Mouse (Mus musculus) heart, adult 11 months (tissue): ENCODE results near the gene Gm28308.

Experiments used
- DNase-seq: peaks from one replicate; pipeline ENCODE4 v3.0.0; 2022

Gm28308 gene

DNA sequence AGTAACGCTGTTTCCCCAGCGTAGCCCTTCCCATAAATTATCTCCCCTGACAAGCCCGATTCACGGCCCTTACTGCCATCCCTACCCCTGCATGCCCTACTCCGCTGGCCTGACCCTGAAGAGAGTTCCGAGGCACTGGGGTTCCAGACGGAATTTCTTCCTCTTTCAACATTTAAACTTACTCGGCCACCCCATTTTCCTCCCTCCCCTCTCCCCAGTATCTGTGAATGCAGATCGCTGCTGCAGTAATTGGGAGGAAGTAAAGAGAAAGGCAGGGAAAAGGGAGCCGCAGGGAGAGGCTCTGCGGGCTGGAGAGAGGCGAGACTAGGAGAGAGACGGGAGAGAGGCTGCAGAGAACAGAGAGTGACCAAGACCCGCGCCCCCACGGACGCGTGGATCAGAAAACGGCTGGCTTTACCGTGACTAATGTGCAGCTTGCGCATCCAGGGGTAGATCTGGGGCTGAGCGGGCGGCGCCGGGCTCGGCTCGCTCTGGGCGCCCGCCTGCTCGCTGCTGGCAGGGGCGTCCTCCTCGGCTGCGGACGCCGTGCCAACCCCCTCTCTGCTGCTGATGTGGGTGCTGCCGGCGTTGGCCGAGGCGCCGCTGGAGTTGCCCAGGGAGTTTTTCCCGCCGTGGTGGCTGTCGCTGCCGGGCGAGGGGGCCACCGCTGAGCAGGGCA lies 9.6 kb downstream of the Gm28308 start:
- peak; percentile 91 for DNase-seq

DNA sequence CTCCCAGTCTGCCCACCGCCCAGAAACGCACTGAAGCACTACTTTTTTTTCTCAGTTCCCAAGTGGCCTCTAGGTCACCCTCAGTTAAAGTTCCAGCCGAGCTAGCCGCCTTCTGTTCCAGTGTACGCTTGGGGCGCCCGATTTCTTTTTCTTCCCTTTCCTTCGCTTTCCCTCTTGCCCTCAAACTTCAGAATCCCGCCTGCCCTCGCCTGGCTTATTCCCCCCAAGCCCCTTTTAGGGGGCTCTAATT lies 10.1 kb downstream of the Gm28308 start:
- DNase-seq: no peak

- DNase-seq: peak; percentile 83
Measured at GRCm38 (mm10) chr6:52202362-52203120, 10.6 kb downstream of the Gm28308 start.

GRCm38 (mm10) chr6:52201269-52201668 lies 11.9 kb downstream of the Gm28308 start:
- no peak for DNase-seq

DNA sequence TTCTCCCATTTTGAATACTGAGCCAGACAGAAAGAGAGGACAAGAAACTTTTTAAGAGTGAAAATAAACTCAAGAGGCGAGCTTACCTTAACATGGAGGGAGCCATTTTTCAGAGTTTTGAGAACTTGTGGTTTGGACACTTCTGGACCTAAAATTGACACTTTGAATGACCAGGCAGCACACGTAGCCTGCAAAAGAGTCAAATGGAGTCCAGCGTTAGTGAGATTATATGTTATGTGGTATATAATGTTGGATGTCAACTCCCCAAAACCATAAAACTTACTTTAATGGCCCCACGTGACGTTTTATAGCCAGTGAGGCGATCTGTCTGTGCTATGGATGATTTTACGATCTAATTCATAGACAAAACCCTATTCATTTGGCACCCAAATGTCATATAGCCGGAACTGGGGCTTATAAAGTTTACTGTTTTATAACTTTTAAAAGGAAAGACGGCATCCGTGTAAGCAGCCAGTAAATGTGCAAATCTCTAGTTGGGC lies 12.3 kb downstream of the Gm28308 start:
- DNase-seq: no peak

- peak; percentile 83 for DNase-seq
Measured at GRCm38 (mm10) chr6:52200073-52200750, 12.9 kb downstream of the Gm28308 start.

GRCm38 (mm10) chr6:52197271-52197670 lies 15.9 kb downstream of the Gm28308 start:
- peak; percentile 90 for DNase-seq

GRCm38 (mm10) chr6:52196811-52197210 lies 16.3 kb downstream of the Gm28308 start:
- no peak for DNase-seq

- DNase-seq: no peak
Measured at GRCm38 (mm10) chr6:52194690-52195089, 18.4 kb downstream of the Gm28308 start.

DNA sequence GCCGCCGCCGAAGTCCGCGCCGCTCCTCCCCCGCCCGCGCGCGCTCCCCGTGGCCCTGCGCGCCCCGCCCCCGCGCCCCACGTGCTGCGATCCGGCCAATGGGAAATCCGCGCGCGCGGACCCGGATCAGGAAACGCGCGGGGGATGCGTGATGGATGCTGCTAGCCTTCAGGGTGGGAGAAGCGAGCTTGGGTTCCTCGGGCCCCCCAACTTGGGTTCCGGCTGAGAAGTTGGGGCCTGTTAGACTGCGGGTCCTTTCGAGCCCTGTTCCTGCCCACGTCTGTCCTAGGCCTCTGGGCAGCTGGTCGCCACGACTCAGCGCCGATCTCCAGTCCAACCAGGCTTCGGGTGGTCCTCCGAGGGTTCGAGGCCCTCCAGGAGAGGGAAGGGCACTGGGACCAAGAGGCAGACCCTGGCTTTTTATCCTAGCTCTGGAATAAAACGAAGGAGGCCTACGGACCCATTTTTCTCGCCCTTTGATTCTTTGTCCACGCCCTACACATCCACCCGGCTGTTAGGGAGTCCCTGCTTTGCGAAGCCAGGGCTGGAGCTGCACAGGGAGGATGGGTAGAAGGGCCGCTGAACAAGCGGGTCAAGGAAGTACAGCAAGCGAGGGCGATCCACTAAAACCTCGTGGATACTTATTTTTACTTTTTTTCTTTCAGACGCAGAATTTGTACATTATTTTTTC lies 21.1 kb downstream of the Gm28308 start:
- peak; percentile 99 for DNase-seq

DNA sequence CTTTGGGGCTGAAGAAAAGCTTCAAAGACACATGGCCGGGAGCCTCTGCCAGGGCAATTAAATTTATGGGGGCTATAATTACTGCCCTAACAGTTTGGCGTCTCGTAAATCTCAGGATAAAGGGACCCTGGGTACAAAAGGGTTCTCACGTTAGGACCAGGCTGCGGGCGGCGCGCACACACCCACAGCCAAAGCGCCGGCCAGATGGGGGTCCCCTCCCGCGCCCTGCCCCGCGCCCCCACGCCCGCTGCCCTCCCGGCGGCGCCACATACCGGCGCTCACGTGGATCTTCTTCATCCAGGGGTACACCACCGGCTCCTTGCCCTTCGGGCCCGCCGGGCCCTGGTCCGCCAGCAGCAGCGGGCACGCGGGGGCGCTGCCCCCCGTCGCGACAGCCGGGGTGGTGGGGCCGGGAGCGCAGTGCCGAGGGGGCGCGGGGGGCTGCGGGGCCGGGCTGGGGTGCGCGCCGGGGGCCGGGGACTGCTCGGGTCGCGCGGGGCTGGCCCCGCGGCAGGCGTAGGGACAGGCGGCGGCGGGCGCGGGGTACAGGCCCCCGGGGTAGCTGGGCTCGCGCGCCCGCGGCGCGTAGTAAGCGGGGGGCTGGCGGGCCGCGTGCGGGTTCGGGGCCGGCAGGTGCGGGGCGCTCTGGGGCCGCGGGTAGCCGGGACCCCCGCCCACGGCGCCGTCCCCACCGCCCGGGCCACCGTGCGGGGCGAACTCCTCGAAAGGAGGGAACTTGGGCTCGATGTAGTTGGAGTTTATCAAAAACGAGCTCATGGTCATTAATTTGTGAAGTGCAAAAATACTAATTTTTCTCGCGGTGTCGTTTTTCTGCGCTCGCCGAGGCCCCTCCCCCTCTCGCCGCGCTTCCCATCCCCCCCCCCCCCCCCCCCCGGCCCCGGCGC lies 22.0 kb downstream of the Gm28308 start, which contains the start of gene Hoxa4:
Hoxa4 (minus strand) TSS at position 848 of the 905 bp plus-strand sequence.
- DNase-seq: peak; percentile 88

DNA sequence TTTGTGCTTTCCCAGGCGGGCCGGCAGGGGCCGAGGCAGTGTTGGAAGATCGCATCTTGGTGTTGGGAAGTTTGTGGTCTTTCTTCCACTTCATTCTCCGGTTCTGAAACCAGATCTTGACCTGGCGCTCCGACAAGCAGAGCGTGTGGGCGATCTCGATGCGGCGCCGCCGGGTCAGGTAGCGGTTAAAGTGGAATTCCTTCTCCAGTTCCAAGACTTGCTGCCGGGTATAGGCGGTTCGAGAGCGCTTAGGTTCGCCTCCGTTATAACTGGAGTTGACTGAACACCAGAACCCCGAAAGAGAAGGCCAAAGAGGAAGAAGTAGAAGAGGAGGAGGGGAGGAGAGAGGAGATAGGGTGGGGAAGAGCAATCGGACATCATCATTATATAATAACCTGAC lies 22.7 kb downstream of the Gm28308 start:
- peak; percentile 88 for DNase-seq

DNA sequence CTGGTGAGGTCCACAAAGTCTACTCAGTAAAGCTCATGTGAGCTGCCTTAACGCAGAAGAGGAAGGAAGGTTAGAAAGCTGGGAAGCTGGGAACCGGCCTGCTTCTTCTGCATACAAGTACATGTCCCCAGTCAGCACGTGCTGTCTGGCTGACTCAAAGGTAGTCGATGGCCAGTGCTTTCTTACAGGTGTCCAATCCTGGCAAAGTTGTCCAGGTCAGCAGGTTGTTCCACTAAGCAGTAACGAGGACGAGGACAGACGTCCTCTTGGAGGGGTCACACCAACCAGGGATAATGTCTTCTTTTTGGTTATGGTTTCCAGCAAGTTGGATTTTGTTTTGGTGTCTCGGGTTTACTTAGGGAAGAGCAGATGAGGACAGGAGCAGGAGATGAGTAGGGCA lies 23.2 kb downstream of the Gm28308 start:
- peak; percentile 77 for DNase-seq

DNA sequence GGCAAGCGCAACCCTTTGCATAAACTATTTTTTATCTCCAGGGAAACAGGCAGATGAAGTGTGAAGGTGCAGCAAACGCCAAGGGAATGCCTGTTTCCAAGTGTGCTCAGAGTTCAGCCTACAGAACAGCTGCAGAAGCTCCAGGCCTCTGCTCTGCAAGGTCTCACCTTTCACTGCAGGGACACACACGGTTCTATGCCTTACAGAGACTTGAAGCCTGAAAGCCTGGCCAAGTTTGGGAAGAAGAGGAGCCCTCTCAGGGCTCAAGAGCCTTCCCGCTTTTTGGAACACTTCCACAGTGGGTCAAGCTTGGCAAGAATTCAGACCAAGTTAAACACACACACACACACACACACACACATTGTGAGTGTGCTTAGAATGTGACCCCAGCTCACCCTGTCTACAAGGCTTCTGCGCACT lies 24.0 kb downstream of the Gm28308 start:
- DNase-seq: peak; percentile 83

- no peak for DNase-seq
Measured at GRCm38 (mm10) chr6:52186500-52186899, 26.6 kb downstream of the Gm28308 start.

GRCm38 (mm10) chr6:52185834-52186233 lies 27.3 kb downstream of the Gm28308 start:
- DNase-seq: no peak

DNA sequence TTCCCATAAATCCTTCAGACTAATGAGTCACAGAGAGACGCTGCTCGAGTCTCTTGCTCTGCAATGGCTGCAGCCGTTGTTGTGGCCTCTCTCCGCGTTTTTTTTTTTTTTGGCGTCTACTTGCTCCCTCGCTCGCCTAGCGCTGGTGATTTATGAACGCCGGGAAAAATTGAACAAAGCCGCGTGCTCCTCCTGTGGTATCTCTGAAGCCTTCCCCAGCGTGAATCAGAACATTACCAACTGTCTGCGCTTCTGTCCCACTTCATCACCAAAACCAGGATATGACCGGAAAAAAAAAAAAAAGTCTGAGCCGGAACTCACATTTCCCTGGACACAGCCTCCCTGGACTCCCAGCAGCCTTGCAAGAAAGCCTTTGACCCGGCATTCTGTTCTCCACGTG lies 27.9 kb downstream of the Gm28308 start:
- DNase-seq: peak; percentile 66

DNA sequence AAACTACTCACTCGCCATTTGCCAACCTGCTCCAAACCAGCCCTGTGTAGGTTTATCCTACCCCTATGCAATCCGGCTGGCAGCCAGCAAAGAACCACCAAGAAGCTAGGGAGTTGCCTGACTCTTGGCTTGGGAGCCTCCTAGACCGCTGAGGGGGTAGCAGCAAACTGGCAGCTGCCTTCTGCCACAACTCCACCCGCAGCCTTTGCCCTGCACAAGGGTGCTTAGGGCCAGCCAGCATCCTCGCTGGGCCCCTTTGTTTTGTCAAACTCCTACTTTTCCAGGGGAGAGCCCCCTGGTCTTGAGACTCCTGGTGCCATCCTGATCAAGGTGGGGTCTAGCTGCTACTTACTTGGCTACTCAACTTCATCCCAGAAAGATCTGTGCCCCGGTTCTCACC lies 28.5 kb downstream of the Gm28308 start:
- DNase-seq: peak; percentile 85

DNA sequence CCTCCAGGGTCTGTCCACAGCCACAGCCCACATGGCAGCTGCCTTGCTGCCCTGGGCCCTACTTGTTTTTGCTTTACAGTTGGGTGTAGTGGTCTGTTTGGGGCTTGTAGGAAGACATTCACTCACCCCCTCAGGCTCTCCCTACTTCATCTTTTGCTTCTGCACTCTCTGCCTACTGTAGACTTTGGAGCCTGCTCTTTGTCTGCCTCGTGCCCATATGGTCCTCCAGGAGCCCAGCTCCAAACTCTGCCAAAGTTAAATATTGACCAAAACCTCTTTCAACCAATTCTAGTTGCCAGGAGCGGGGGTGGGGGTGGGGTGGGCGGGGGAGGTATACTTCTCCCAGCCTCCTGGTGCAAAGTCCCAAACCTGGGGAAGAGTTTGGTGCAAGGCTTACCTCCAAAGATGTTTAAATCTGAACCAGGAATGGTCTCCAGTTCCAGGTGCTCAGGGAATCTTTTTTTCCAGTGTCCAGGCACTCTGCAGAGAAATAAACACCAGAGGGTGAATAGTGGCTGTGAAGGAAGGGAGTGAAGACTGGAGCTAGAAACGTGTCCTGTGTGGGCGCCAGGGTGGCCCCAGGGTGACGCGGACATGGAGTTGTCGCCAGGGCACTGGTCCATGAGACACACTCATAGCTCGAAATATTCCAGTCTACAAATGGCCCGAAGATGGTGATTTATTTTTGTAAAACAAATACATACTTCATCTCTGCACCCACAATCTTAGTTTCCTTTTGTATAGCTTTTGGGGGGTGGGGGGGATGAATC lies 29.6 kb downstream of the Gm28308 start:
- DNase-seq: peak; percentile 86

DNA sequence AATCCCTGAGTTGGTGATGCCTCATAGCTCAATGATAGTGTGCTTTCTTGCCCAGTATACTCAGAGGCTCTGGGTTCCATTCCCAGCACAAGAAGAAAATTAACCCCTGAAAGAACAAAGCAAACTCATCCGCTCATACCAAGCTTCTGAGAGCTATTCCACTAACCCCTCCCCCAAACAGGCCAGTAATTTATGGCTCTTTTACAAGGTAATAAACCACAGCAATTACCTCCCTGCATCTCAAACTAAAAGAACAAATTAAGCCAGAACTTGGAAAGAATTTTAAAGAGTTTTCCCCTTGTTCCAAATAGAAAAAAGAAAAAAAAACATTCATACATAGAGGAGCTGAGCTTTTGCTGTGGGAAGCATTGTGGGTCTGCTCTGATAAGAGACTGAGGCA lies 30.3 kb downstream of the Gm28308 start:
- DNase-seq: no peak

GRCm38 (mm10) chr6:52182030-52182429 lies 31.1 kb downstream of the Gm28308 start:
- no peak for DNase-seq
